Mouse (Mus musculus) kidney, postnatal 0 days (tissue): ENCODE data around the gene Gnb5. TPM values are rescaled to one million over a fixed set of nuclear protein-coding genes. Genes with fewer than 3 reads are reported as not detected.

Source experiments
- ATAC-seq: fragments of 200-750 bp; cut with Nextera tagmentation; replicated peaks from 2 replicates; pipeline ENCODE4 v1.8.0; 2017; ENCODE audit warnings: low read depth, moderate number of reproducible peaks, moderate TSS enrichment, moderate library complexity; ENCODE audit not compliant: low FRiP score
- DNase-seq: peaks from one replicate; pipeline ENCODE4 v3.0.0-alpha.2; 2016; ENCODE audit warnings: low spot score
- H3K27ac ChIP-seq: fragments of 300-500 bp; sonication (generic); 2 replicates; pipeline ENCODE4 v1.5.1; 2014; ENCODE audit warnings: mild to moderate bottlenecking
- H3K27me3 ChIP-seq: fragments of 300-500 bp; sonication (generic); 2 replicates; pipeline ENCODE4 v1.6.1; 2014; ENCODE audit warnings: low read length, mixed read lengths; ENCODE audit not compliant: insufficient read depth
- H3K36me3 ChIP-seq: fragments of 300-500 bp; sonication (generic); 2 replicates; pipeline ENCODE4 v1.6.1; 2014; ENCODE audit warnings: low read length, mixed read lengths; ENCODE audit not compliant: insufficient read depth
- H3K4me1 ChIP-seq: fragments of 300-500 bp; sonication (generic); replicated peaks from 2 replicates; pipeline ENCODE4 v1.6.1; 2014; ENCODE audit warnings: antibody characterized with exemption, low read length, mixed read lengths; ENCODE audit not compliant: insufficient read depth
- H3K4me2 ChIP-seq: fragments of 300-500 bp; sonication (generic); 2 replicates; pipeline ENCODE4 v1.6.1; 2014; ENCODE audit warnings: mild to moderate bottlenecking, low read length, moderate library complexity, mixed read lengths
- H3K4me3 ChIP-seq: fragments of 300-500 bp; sonication (generic); replicated peaks from 2 replicates; pipeline ENCODE4 v1.5.1; 2014; ENCODE audit warnings: low read depth, low read length
- H3K9ac ChIP-seq: fragments of 300-500 bp; sonication (generic); 2 replicates; pipeline ENCODE4 v1.6.1; 2014; ENCODE audit warnings: low read depth, low read length
- H3K9me3 ChIP-seq: fragments of 300-500 bp; sonication (generic); replicated peaks from 2 replicates; pipeline ENCODE4 v1.6.1; 2016; ENCODE audit warnings: low read length, inconsistent platforms, mixed read lengths
- CTCF ChIP-seq: IDR thresholded peaks from 2 replicates; pipeline ENCODE4 v1.5.1; 2016; ENCODE audit warnings: antibody characterized with exemption, low read depth, mild to moderate bottlenecking, moderate library complexity
- WGBS: fragments of 180-500 bp; shearing (Covaris S2); extraction: QIAGEN DNeasy Blood & Tissue Kit; methylation state at CpG from one replicate; pipeline ENCODE4 v1.1.7; 2014; 5-methylcytosine and 5-hydroxymethylcytosine counted together
- polyA plus RNA-seq: library from polyadenylated mRNA; unstranded; fragments of >200 nt; fragmentation: Nextera tagmentation; extraction: Ambion mirVana; gene quantifications from 2 replicates; pipeline ENCODE4 v1.2.1, GENCODE M21; 2015

Gene Gnb5
- polyA plus RNA-seq, 1 experiment from 2014 or later: 35.0 TPM

DNA sequence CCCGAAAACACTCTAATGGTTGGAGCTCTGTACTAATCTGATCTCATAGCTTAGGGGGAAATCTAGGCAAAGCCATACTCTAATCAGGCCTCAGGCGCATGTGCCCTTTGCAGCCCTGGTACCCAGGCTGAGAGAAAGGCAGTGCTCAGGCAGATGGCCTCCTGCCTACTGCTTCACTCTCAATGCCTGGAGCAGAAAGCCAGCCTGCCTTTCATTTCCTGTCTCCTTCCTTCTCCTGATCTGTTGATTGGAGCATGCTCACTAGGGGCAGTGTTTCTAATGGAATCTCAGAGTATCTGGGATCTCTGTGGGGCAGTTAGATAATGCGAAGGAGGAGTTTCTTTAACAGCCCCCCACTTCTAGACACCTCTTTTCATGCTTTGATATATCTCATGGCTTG is 13.3 kb downstream of the Gnb5 start:
- Histone ChIP-seq H3K4me3 (no peak overlapping the region), H3K9me3 (no peaks in the 10 kb centered on the region), H3K9ac (no peak overlapping the region), H3K4me2 (no peak overlapping the region), H3K27me3 (no peaks in the 10 kb centered on the region), H3K36me3 (no peaks in the 10 kb centered on the region), H3K4me1 (peaks cover 10% of the 10 kb centered on the region; the same call in 1 of the 2 replicates), H3K27ac (no peak overlapping the region)
- DNase-seq: peak; percentile 30
- WGBS: 85% methylated on average over 3 of the region's 3 CpGs
- ATAC-seq: no peak
- peak; percentile 39; the same call in 1 of the 2 replicates for TF ChIP-seq CTCF

DNA sequence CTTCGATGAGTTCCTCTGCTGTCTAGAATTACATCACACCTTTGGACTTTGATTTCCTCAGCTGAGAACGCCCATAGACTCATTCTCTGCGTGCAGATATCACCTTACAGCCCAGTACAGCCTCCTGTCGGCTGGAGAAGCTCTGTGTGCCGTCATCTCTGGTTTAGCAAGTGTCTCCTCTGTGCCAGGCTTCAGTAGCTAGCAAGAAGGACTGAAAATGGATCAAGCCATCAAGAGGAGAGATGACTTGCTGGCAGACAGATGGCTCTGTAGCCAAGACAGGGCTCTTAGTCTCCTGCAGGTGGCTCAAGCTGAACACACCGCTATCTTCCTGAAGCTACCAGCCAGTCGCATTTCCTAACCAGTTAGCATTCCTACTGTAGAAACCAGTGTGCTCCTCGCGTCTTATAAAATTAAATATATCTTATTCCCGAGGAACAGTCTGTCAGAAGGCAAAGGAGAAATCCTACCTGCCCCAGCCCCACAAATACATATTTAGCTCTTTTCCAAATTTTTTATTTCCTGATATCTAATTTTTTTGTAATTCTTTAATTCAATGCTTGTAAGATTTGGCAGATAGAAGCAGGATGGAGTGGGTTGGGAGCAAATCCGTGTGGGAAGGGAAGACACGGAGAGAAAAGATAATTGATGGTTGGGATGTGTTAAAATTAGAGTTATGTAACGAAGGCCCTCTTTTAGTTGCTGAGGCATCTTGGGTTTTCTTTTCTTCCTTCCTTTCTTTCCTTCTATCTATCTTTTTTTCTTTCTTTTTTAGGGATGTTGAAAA is 16.2 kb downstream of the Gnb5 start:
- ATAC-seq: peak; percentile 80; the same call in 1 of the 2 replicates
- DNase-seq: peak; percentile 40
- Histone ChIP-seq H3K4me3 (no peak overlapping the region), H3K4me1 (no peaks in the 10 kb centered on the region), H3K9ac (no peak overlapping the region), H3K36me3 (0 out of 2 replicates have a peak, but pooled peaks cover 2% of the 10 kb centered on the region), H3K9me3 (no peaks in the 10 kb centered on the region), H3K27me3 (no peaks in the 10 kb centered on the region), H3K4me2 (no peak overlapping the region), H3K27ac (no peak overlapping the region)
- 55% methylated on average over 13 of the region's 13 CpGs for WGBS
- no peak for TF ChIP-seq CTCF

DNA sequence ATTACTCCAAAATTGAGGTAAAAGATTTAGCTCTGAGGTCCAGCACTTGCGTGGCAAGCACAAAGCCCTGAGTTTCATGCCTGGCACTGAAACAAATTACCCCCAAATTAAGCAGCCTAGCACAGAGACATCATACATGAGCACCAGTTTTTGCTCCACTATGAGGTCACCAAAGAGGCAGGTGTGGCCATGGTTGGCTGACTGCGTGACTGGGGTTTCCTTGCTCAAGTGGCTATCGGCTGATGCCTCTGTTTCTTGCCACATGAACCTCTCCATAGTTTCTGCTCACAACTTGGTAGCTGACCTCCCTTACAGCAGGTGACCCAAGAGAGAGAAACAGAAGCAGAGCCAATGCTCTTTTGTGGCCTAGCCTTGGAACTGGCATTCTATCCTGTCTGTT is 22.0 kb downstream of the Gnb5 start:
- no peak for TF ChIP-seq CTCF
- no peak overlapping the region for H3K27ac ChIP-seq
- no peaks in the 10 kb centered on the region for H3K27me3 ChIP-seq
- no peak overlapping the region for H3K9ac ChIP-seq
- no peak for ATAC-seq
- no peak overlapping the region for H3K4me2 ChIP-seq
- no peaks in the 10 kb centered on the region for H3K4me1 ChIP-seq
- 83% methylated on average over 3 of the region's 3 CpGs for WGBS
- no peak for DNase-seq
- no peak overlapping the region for H3K4me3 ChIP-seq
- no peaks in the 10 kb centered on the region for H3K9me3 ChIP-seq
- H3K36me3 ChIP-seq: peaks cover 8% of the 10 kb centered on the region; the same call in 1 of the 2 replicates

DNA sequence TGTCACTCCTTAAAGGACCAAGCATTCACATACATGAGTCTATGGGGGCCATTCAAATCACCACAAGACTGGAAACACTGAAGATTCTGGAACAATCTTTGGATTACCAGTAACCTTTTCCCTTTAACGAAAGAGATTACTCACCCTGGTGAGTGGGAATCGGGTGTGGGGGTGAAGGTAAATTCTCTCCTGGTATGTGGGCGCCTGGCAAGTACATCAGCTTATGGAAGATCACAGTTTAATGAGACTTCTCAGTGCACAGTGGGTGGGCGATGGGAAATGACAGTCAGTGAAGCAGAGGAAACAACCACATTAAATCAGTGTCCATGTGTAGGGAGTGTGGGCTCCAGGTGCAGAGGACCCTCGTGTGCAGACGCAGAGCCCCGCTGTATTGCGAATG is 24.7 kb downstream of the Gnb5 start:
- Histone ChIP-seq H3K4me2 (no peak overlapping the region), H3K27ac (no peak overlapping the region), H3K27me3 (no peaks in the 10 kb centered on the region), H3K9me3 (no peaks in the 10 kb centered on the region), H3K4me3 (no peak overlapping the region), H3K4me1 (no peaks in the 10 kb centered on the region), H3K36me3 (peaks cover 16% of the 10 kb centered on the region), H3K9ac (no peak overlapping the region)
- WGBS: 82% methylated on average over 8 of the region's 8 CpGs
- ATAC-seq (no peak), DNase-seq (no peak)
- TF ChIP-seq CTCF: no peak

DNA sequence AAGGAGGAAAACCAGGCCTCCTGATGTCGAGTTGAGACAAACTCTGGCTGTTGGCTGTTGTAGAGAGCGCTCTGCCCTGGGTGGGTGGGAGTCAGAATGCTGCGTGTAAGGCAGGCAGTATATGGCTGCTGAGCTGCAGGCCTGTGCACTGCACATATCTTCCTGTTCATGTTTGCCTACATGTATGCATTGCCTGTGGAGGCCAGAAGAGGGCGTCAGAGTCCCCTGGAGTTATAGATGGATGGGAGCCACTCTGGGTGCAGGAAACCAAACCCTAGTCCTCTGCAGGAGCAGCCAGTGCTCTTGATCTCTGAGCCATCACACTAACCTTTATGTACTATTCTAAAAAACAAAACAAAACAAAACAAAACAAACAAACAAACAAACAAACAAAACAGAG is 28.4 kb downstream of the Gnb5 start:
- no peak overlapping the region for H3K9ac ChIP-seq
- no peak overlapping the region for H3K4me2 ChIP-seq
- DNase-seq: no peak
- no peaks in the 10 kb centered on the region for H3K27me3 ChIP-seq
- no peak overlapping the region for H3K27ac ChIP-seq
- H3K36me3 ChIP-seq: peaks cover 33% of the 10 kb centered on the region
- no peaks in the 10 kb centered on the region for H3K4me1 ChIP-seq
- TF ChIP-seq CTCF: peak; percentile 23; the same call in 1 of the 2 replicates
- no peak overlapping the region for H3K4me3 ChIP-seq
- no peak for ATAC-seq
- WGBS: 86% methylated on average over 4 of the region's 4 CpGs
- no peaks in the 10 kb centered on the region for H3K9me3 ChIP-seq

DNA sequence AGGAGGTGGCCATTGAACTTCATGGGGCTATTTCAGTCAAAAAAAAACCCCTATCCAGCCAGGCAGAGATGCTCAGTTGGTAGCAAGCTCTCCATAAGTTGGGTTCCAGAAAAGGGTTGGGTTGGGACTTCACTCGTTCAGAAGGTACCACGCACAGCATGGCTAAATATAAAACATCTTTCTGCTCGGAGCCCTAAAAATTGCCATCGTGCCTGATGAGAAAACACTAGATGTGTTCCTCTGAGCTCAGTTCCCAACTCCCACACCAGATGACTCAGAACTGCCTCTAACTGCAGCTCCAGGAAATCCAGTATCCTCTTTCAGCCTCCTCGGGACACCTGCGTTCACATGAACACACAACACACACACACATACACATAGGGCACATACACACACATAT is 31.9 kb downstream of the Gnb5 start:
- H3K9me3 ChIP-seq: no peaks in the 10 kb centered on the region
- H3K36me3 ChIP-seq: peaks cover 34% of the 10 kb centered on the region
- no peak overlapping the region for H3K27ac ChIP-seq
- no peak overlapping the region for H3K9ac ChIP-seq
- no peaks in the 10 kb centered on the region for H3K27me3 ChIP-seq
- DNase-seq (no peak), ATAC-seq (no peak)
- 85% methylated on average over 6 of the region's 6 CpGs for WGBS
- no peak for TF ChIP-seq CTCF
- H3K4me2 ChIP-seq: no peak overlapping the region
- H3K4me1 ChIP-seq: no peaks in the 10 kb centered on the region
- H3K4me3 ChIP-seq: no peak overlapping the region
